Mouse (Mus musculus) liver, adult 2 months (tissue): Measurements from ENCODE around the gene Rap1gap2. TPM values are rescaled to one million over a fixed set of nuclear protein-coding genes. Genes with fewer than 3 reads are reported as not detected.
A peak's percentile ranks its signal among the peaks of the same experiment; 100 is the strongest.

ENCODE experiments used
- DNase-seq: peaks from one replicate; pipeline ENCODE4 v3.0.0-alpha.2; 2011; ENCODE audit warnings: low read depth, low spot score; ENCODE audit errors: extremely low read depth
- H3K27ac ChIP-seq: fragments of 200-500 bp; replicated peaks from 2 replicates; pipeline ENCODE4 v1.5.1; 2012; ENCODE audit warnings: low read depth, mild to moderate bottlenecking, control low read depth, inconsistent platforms, low read length; ENCODE audit not compliant: insufficient read depth
- H3K27me3 ChIP-seq: fragments of 200-500 bp; 2 replicates; pipeline ENCODE4 v1.6.1; 2012; ENCODE audit warnings: mild to moderate bottlenecking, moderate library complexity, low read length, inconsistent platforms; ENCODE audit not compliant: control insufficient read depth, insufficient read depth
- H3K36me3 ChIP-seq: fragments of 200-500 bp; 2 replicates; pipeline ENCODE4 v1.6.1; 2012; ENCODE audit warnings: low read length, inconsistent platforms; ENCODE audit not compliant: control insufficient read depth, insufficient read depth
- H3K4me1 ChIP-seq: fragments of 200-500 bp; 2 replicates; pipeline ENCODE4 v1.6.1; 2011; ENCODE audit warnings: low read length; ENCODE audit not compliant: control insufficient read depth, insufficient read depth
- H3K4me3 ChIP-seq: fragments of 200-500 bp; 2 replicates; pipeline ENCODE4 v1.5.1; 2011; ENCODE audit warnings: low read depth, mild to moderate bottlenecking, control low read depth, low read length, moderate library complexity; ENCODE audit not compliant: insufficient read depth
- H3K79me2 ChIP-seq: fragments of 200-500 bp; 2 replicates; pipeline ENCODE4 v1.6.1; 2012; ENCODE audit warnings: inconsistent platforms, mild to moderate bottlenecking, low read length, moderate library complexity; ENCODE audit not compliant: control insufficient read depth, insufficient read depth
- H3K9ac ChIP-seq: fragments of 200-500 bp; 2 replicates; pipeline ENCODE4 v1.6.1; 2012; ENCODE audit warnings: low read depth, mild to moderate bottlenecking, control low read depth, inconsistent platforms, low read length
- CTCF ChIP-seq: fragments of 200-500 bp; IDR thresholded peaks from 2 replicates; pipeline ENCODE4 v1.5.1; 2011; ENCODE audit warnings: low read depth, low read length, control low read depth
- POLR2A ChIP-seq: fragments of 200-500 bp; IDR thresholded peaks from 2 replicates; pipeline ENCODE4 v1.6.1; 2011; ENCODE audit warnings: low read length, control low read depth; ENCODE audit not compliant: insufficient read depth; ENCODE audit errors: extremely low read depth
- WGBS: fragments of 180-500 bp; shearing (Covaris S2); methylation state at CpG from one replicate; pipeline ENCODE4 v1.1.7; 2018; 5-methylcytosine and 5-hydroxymethylcytosine counted together
- polyA plus RNA-seq: library from polyadenylated mRNA; depleted of rRNA; stranded (reverse); fragments of >200 nt; gene quantifications from 2 replicates; pipeline ENCODE4 v1.2.3, GENCODE M21; 2012
- total RNA-seq: library from RNA; depleted of rRNA; stranded (reverse); fragments of >200 nt; gene quantifications from 2 replicates; pipeline ENCODE4 v1.2.3, GENCODE M21; 2014

The Rap1gap2 gene
- total and polyA plus RNA-seq, 2 experiments, result 0.46 to 0.48 TPM

- Histone ChIP-seq H3K36me3 (no peaks in the 10 kb centered on the region), H3K4me3 (no peak overlapping the region), H3K27ac (no peak overlapping the region), H3K79me2 (no peaks in the 10 kb centered on the region), H3K4me1 (no peaks in the 10 kb centered on the region), H3K27me3 (no peaks in the 10 kb centered on the region), H3K9ac (no peak overlapping the region)
- TF ChIP-seq POLR2A, result no peak
- no peak for TF ChIP-seq CTCF
- WGBS, result 88% methylated on average over 2 of the region's 2 CpGs
- DNase-seq, result no peak
Observed at GRCm38 (mm10) chr11:74478877-74479276, 131.8 kb downstream of the Rap1gap2 start.

GRCm38 (mm10) chr11:74472671-74473070, 138.0 kb downstream of the Rap1gap2 start:
- no peaks in the 10 kb centered on the region for H3K36me3 ChIP-seq
- no peaks in the 10 kb centered on the region for H3K79me2 ChIP-seq
- no peaks in the 10 kb centered on the region for H3K4me1 ChIP-seq
- TF ChIP-seq CTCF, result no peak
- no peak for TF ChIP-seq POLR2A
- no peak for DNase-seq
- no peak overlapping the region for H3K9ac ChIP-seq
- no peak overlapping the region for H3K27ac ChIP-seq
- H3K4me3 ChIP-seq, result no peak overlapping the region
- H3K27me3 ChIP-seq, result no peaks in the 10 kb centered on the region
- WGBS, result 84% methylated on average over 10 of the region's 10 CpGs

DNA sequence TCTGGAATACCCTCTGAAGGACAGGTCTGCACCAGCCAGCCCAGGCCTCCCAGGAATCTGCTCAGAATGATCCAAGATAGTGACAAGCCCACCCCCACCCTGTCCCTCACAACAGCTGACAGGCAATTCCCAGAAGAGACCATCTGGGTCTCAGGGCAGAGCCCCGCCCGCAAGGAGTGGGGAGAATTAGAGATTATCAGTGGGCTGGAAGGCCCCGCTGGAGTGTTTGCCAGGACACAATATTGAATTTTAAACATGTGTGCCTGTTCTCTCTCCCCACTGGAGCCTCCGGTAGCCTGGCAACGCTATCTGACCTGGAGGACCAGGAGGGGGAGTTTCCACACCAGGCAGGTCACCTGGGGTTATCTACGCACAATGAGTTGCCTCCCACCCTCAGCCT, 142.5 kb downstream of the Rap1gap2 start:
- no peak for DNase-seq
- WGBS, result 62% methylated on average over 6 of the region's 6 CpGs

DNA sequence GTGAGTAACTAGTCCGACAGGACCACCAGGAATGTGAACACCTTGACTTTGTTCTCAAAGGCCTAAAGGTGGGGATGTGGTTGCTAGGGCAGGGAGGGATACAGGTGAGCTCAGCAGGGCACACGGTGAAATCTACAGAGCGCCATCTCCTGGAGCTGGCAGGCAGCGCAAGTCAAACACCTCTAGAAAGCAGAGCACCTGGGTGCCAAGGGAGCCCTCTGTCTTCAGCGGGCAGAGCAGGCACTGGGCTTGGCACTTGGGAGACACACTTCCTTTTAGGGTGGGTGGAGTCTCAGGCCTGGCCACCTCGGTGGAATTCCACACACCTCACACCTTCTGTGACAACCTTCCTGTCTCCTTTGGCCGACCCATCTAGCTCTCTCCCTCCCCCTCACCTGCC, 145.0 kb downstream of the Rap1gap2 start:
- TF ChIP-seq POLR2A (no peak), CTCF (peak; percentile 44)
- WGBS, result 52% methylated on average over 7 of the region's 7 CpGs
- H3K27ac ChIP-seq, result no peak overlapping the region
- H3K4me1 ChIP-seq, result no peaks in the 10 kb centered on the region
- no peaks in the 10 kb centered on the region for H3K27me3 ChIP-seq
- H3K36me3 ChIP-seq, result no peaks in the 10 kb centered on the region
- no peak for DNase-seq
- H3K79me2 ChIP-seq, result no peaks in the 10 kb centered on the region
- H3K9ac ChIP-seq, result no peak overlapping the region
- H3K4me3 ChIP-seq, result no peak overlapping the region

More for the DNA sequence above, 142.5 kb downstream of the Rap1gap2 start:
- H3K27me3 ChIP-seq, result no peaks in the 10 kb centered on the region
- H3K27ac ChIP-seq, result no peak overlapping the region
- no peaks in the 10 kb centered on the region for H3K79me2 ChIP-seq
- no peaks in the 10 kb centered on the region for H3K4me1 ChIP-seq
- TF ChIP-seq POLR2A (no peak), CTCF (no peak)
- H3K36me3 ChIP-seq, result no peaks in the 10 kb centered on the region
- no peak overlapping the region for H3K4me3 ChIP-seq
- no peak overlapping the region for H3K9ac ChIP-seq

GRCm38 (mm10) chr11:74464181-74464977, 146.3 kb downstream of the Rap1gap2 start:
- DNase-seq, result peak; percentile 8
- WGBS, result 50% methylated on average over 10 of the region's 10 CpGs
- TF ChIP-seq CTCF, result no peak
- TF ChIP-seq POLR2A, result no peak

GRCm38 (mm10) chr11:74462651-74463050, 148.1 kb downstream of the Rap1gap2 start:
- WGBS, result 62% methylated on average over 2 of the region's 2 CpGs
- no peaks in the 10 kb centered on the region for H3K36me3 ChIP-seq
- no peak for TF ChIP-seq POLR2A

More at GRCm38 (mm10) chr11:74464181-74464977, 146.3 kb downstream of the Rap1gap2 start:
- H3K9ac ChIP-seq, result no peak overlapping the region
- no peaks in the 10 kb centered on the region for H3K4me1 ChIP-seq
- H3K27me3 ChIP-seq, result no peaks in the 10 kb centered on the region
- H3K79me2 ChIP-seq, result no peaks in the 10 kb centered on the region
- no peak overlapping the region for H3K4me3 ChIP-seq
- H3K27ac ChIP-seq, result no peak overlapping the region
- H3K36me3 ChIP-seq, result no peaks in the 10 kb centered on the region

More at GRCm38 (mm10) chr11:74462651-74463050, 148.1 kb downstream of the Rap1gap2 start:
- no peak for DNase-seq
- Histone ChIP-seq H3K9ac (no peak overlapping the region), H3K4me1 (no peaks in the 10 kb centered on the region), H3K4me3 (no peak overlapping the region), H3K27ac (no peak overlapping the region), H3K27me3 (no peaks in the 10 kb centered on the region), H3K79me2 (no peaks in the 10 kb centered on the region)
